11 mouse cellular contexts compared by ENCODE assay signal in genomic region chr7:120504663-120504979, GRCm38 (mm10).
DNase-seq lines count a peak whose midpoint lies in the region; ATAC-seq and TF ChIP-seq lines count a peak whose summit lies in the region.
"Had no signal": no experiment of that assay in that cellular context is flagged by ENCODE, and none has a peak within 500 bp of the region (broad histone marks: within the 10 kb centered on the region; RNA-seq: fewer than 3 reads in every experiment).

No protein-coding gene starts in this region.

- TF ChIP-seq POLR2A in heart, adult 2 months (IDR thresholded peaks at IDR 0.05; ENCODE audit: insufficient read depth, low read depth, low read length): no peak

- H3K79me2 ChIP-seq in heart, adult 2 months (replicated peaks; ENCODE audit: control insufficient read depth, insufficient read depth, low read length): no peaks in the 10 kb centered on the region

- H3K4me3 ChIP-seq in heart, postnatal 0 days (ENCODE audit: low read depth, low read length): peak overlapping the region; percentile 36
- H3K4me3 ChIP-seq in heart, adult 2 months: no peak overlapping the region
- H3K4me3 ChIP-seq in embryonic facial prominence, embryonic 10.5 days: peak overlapping the region; percentile 62
- H3K4me3 ChIP-seq in hindbrain, embryonic 16.5 days (ENCODE audit: low read length): peak overlapping the region; percentile 47
- peak overlapping the region; percentile 44 for H3K4me3 ChIP-seq in midbrain, embryonic 15.5 days

- H3K27ac ChIP-seq in heart, postnatal 0 days (ENCODE audit: low read depth): no peak overlapping the region
- no peak overlapping the region for H3K27ac ChIP-seq in heart, adult 2 months
- peak overlapping the region; percentile 78 for H3K27ac ChIP-seq in embryonic facial prominence, embryonic 10.5 days (replicated peaks)
- H3K27ac ChIP-seq in hindbrain, embryonic 16.5 days (ENCODE audit: low read depth, low read length): no peak overlapping the region
- no peak overlapping the region for H3K27ac ChIP-seq in midbrain, embryonic 15.5 days

- intact Hi-C loops in heart, adult 2 months (cut with DNase I): no loop called here

- no peaks in the 10 kb centered on the region for H3K36me3 ChIP-seq in heart, postnatal 0 days (replicated peaks; ENCODE audit: control insufficient read depth, insufficient read depth, low read length)
- H3K36me3 ChIP-seq in heart, adult 2 months (ENCODE audit: control insufficient read depth, insufficient read depth, low read length): no peaks in the 10 kb centered on the region
- H3K36me3 ChIP-seq in embryonic facial prominence, embryonic 10.5 days (replicated peaks): no peaks in the 10 kb centered on the region
- H3K36me3 ChIP-seq in hindbrain, embryonic 16.5 days (ENCODE audit: control insufficient read depth, insufficient read depth, low read length): no peaks in the 10 kb centered on the region
- no peaks in the 10 kb centered on the region for H3K36me3 ChIP-seq in midbrain, embryonic 15.5 days (replicated peaks)

- no peaks in the 10 kb centered on the region for H3K4me1 ChIP-seq in heart, postnatal 0 days (ENCODE audit: control insufficient read depth, insufficient read depth)
- H3K4me1 ChIP-seq in heart, adult 2 months (ENCODE audit: control insufficient read depth, insufficient read depth, low read length): no peaks in the 10 kb centered on the region
- peaks cover 7% of the 10 kb centered on the region; the same call in 1 of the 2 replicates for H3K4me1 ChIP-seq in embryonic facial prominence, embryonic 10.5 days
- H3K4me1 ChIP-seq in hindbrain, embryonic 16.5 days (ENCODE audit: control insufficient read depth, insufficient read depth, low read depth, low read length): peaks cover 3% of the 10 kb centered on the region; the same call in 1 of the 2 replicates
- H3K4me1 ChIP-seq in midbrain, embryonic 15.5 days: peaks cover 3% of the 10 kb centered on the region; the same call in 1 of the 2 replicates

- no peak for TF ChIP-seq CTCF in heart, postnatal 0 days (IDR thresholded peaks at IDR 0.05; ENCODE audit: low read depth)
- TF ChIP-seq CTCF in heart, adult 2 months (IDR thresholded peaks at IDR 0.05): no peak

- H3K27me3 ChIP-seq in heart, postnatal 0 days (ENCODE audit: control insufficient read depth, insufficient read depth, low read length): no peaks in the 10 kb centered on the region
- no peaks in the 10 kb centered on the region for H3K27me3 ChIP-seq in heart, adult 2 months (ENCODE audit: control insufficient read depth, insufficient read depth, low read length)
- 0 out of 2 replicates have a peak, but pooled peaks cover 5% of the 10 kb centered on the region for H3K27me3 ChIP-seq in embryonic facial prominence, embryonic 10.5 days (replicated peaks; ENCODE audit: low read depth, poor library complexity, severe bottlenecking)
- no peaks in the 10 kb centered on the region for H3K27me3 ChIP-seq in hindbrain, embryonic 16.5 days (replicated peaks; ENCODE audit: control insufficient read depth, insufficient read depth, low read length)
- no peaks in the 10 kb centered on the region for H3K27me3 ChIP-seq in midbrain, embryonic 15.5 days (replicated peaks)

- H3K4me2 ChIP-seq in heart, postnatal 0 days (ENCODE audit: low read depth, low read length): peak overlapping the region; percentile 71
- peak overlapping the region; percentile 85 for H3K4me2 ChIP-seq in hindbrain, embryonic 16.5 days (ENCODE audit: low read length)
- peak overlapping the region; percentile 86 for H3K4me2 ChIP-seq in midbrain, embryonic 15.5 days

- no peak for ATAC-seq in heart, postnatal 0 days (ENCODE audit: insufficient read depth, low read depth)
- no peak for ATAC-seq in hindbrain, embryonic 16.5 days
- ATAC-seq in midbrain, embryonic 15.5 days (replicated peaks): no peak; the same call in none of the 2 replicates
- no peak for ATAC-seq in cerebellum, adult (ENCODE audit: insufficient number of reproducible peaks, low FRiP score, low TSS enrichment)
- ATAC-seq: CD4-positive, CD25-positive, alpha-beta regulatory T cell, adult 4 months had no signal

- DNase-seq in heart, postnatal 0 days (ENCODE audit: low spot score): no peak
- no peak for DNase-seq in heart, adult 2 months
- DNase-seq in embryonic facial prominence, embryonic 10.5 days (ENCODE audit: low spot score): no peak
- DNase-seq in right cerebral cortex, adult 18-20 months: no peak
- no peak for DNase-seq in spleen, adult 18-20 months
- DNase-seq: kidney, postnatal 25 days; thymus, postnatal 14 days had no signal

- WGBS in heart, postnatal 0 days: 21% methylated on average over 5 of the region's 5 CpGs
- 21% methylated on average over 5 of the region's 5 CpGs for WGBS in heart, adult 2 months
- WGBS in embryonic facial prominence, embryonic 10.5 days: 28% methylated on average over 5 of the region's 5 CpGs
- WGBS in hindbrain, embryonic 16.5 days: 24% methylated on average over 5 of the region's 5 CpGs
- 19% methylated on average over 5 of the region's 5 CpGs for WGBS in midbrain, embryonic 15.5 days

- no peak for TF ChIP-seq EP300 in heart, postnatal 0 days (IDR thresholded peaks at IDR 0.05; ENCODE audit: low read depth)
- TF ChIP-seq EP300 in heart, adult 2 months (IDR thresholded peaks at IDR 0.05; ENCODE audit: insufficient read depth, low read depth, low read length): no peak

- H3K9ac ChIP-seq in heart, postnatal 0 days (replicated peaks; ENCODE audit: low read depth, low read length): peak overlapping the region; percentile 39; the same call in 1 of the 2 replicates
- no peak overlapping the region for H3K9ac ChIP-seq in heart, adult 2 months (ENCODE audit: low read depth, low read length)
- peak overlapping the region; percentile 70 for H3K9ac ChIP-seq in hindbrain, embryonic 16.5 days (ENCODE audit: low read depth, low read length)
- H3K9ac ChIP-seq in midbrain, embryonic 15.5 days: peak overlapping the region; percentile 54

- H3K9me3 ChIP-seq in heart, postnatal 0 days (replicated peaks; ENCODE audit: control insufficient read depth, low read length): no peaks in the 10 kb centered on the region
- H3K9me3 ChIP-seq in embryonic facial prominence, embryonic 10.5 days: no peaks in the 10 kb centered on the region
- peaks cover 4% of the 10 kb centered on the region; the same call in 1 of the 2 replicates for H3K9me3 ChIP-seq in hindbrain, embryonic 16.5 days (ENCODE audit: control insufficient read depth, low read length)
- no peaks in the 10 kb centered on the region for H3K9me3 ChIP-seq in midbrain, embryonic 15.5 days
